In genomic region chr12:21227076-21227980, GRCm38 (mm10) we compare ENCODE assay signal across 8 mouse cellular contexts. TPM values are rescaled to one million over a fixed set of nuclear protein-coding genes. Genes with fewer than 3 reads are reported as not detected.
A peak's percentile ranks its signal among the peaks of the same experiment; 100 is the strongest.
DNase-seq lines count a peak whose midpoint lies in the region; ATAC-seq and TF ChIP-seq lines count a peak whose summit lies in the region.

No protein-coding gene starts in this region.

- H3K9ac ChIP-seq in forebrain, postnatal 0 days: no peak overlapping the region
- H3K9ac ChIP-seq in hindbrain, embryonic 14.5 days: no peak overlapping the region
- H3K9ac ChIP-seq in liver, embryonic 11.5 days (ENCODE audit: low read depth, low read length): 0 out of 2 replicates have a peak overlapping the region, but pooled peaks have one; percentile 2
- no peak overlapping the region for H3K9ac ChIP-seq in neural tube, embryonic 15.5 days (replicated peaks)

- DNase-seq in thymus, postnatal 14 days: peak; percentile 13
- DNase-seq in thymus, adult 2 months: no peak
- peak; percentile 40 for DNase-seq in forebrain, postnatal 0 days
- DNase-seq in hindbrain, embryonic 14.5 days (ENCODE audit: low spot score): peak; percentile 69
- DNase-seq in liver, embryonic 11.5 days (ENCODE audit: low spot score): peak; percentile 61
- DNase-seq in left cerebral cortex, adult 11 months (ENCODE audit: low spot score): no peak

- 67% methylated on average over 6 of the region's 6 CpGs for WGBS in thymus, adult 2 months
- 6% methylated on average over 6 of the region's 6 CpGs for WGBS in bone marrow, adult 2 months
- WGBS in forebrain, postnatal 0 days: 37% methylated on average over 6 of the region's 6 CpGs
- 48% methylated on average over 6 of the region's 6 CpGs for WGBS in hindbrain, embryonic 14.5 days
- 29% methylated on average over 6 of the region's 6 CpGs for WGBS in liver, embryonic 11.5 days
- WGBS in neural tube, embryonic 15.5 days: 55% methylated on average over 6 of the region's 6 CpGs

- H3K4me3 ChIP-seq in thymus, adult 2 months (ENCODE audit: control insufficient read depth, insufficient read depth, low read length): no peak overlapping the region
- H3K4me3 ChIP-seq in bone marrow, adult 2 months (replicated peaks; ENCODE audit: control insufficient read depth, low read depth, low read length): no peak overlapping the region
- H3K4me3 ChIP-seq in forebrain, postnatal 0 days (ENCODE audit: low read depth, low read length): no peak overlapping the region
- H3K4me3 ChIP-seq in hindbrain, embryonic 14.5 days (replicated peaks; ENCODE audit: low read length): no peak overlapping the region
- no peak overlapping the region for H3K4me3 ChIP-seq in liver, embryonic 11.5 days (ENCODE audit: low read depth, low read length)
- H3K4me3 ChIP-seq in neural tube, embryonic 15.5 days (replicated peaks): no peak overlapping the region

- TF ChIP-seq POLR2A in thymus, adult 2 months (IDR thresholded peaks at IDR 0.05; ENCODE audit: control insufficient read depth, extremely low read depth, insufficient read depth, low read length, poor library complexity): no peak
- no peak for TF ChIP-seq POLR2A in bone marrow, adult 2 months (IDR thresholded peaks at IDR 0.05; ENCODE audit: borderline replicate concordance, control insufficient read depth, low read depth, low read length)

- H3K9me3 ChIP-seq in forebrain, postnatal 0 days (ENCODE audit: low read length): no peaks in the 10 kb centered on the region
- H3K9me3 ChIP-seq in hindbrain, embryonic 14.5 days (ENCODE audit: control insufficient read depth, low read length): no peaks in the 10 kb centered on the region
- H3K9me3 ChIP-seq in liver, embryonic 11.5 days (ENCODE audit: control insufficient read depth, low read length): no peaks in the 10 kb centered on the region
- no peaks in the 10 kb centered on the region for H3K9me3 ChIP-seq in neural tube, embryonic 15.5 days (replicated peaks)

- no peak overlapping the region for H3K4me2 ChIP-seq in forebrain, postnatal 0 days (ENCODE audit: low read depth)
- no peak overlapping the region for H3K4me2 ChIP-seq in hindbrain, embryonic 14.5 days (replicated peaks)
- peak overlapping the region; percentile 39 for H3K4me2 ChIP-seq in liver, embryonic 11.5 days
- H3K4me2 ChIP-seq in neural tube, embryonic 15.5 days: no peak overlapping the region

- ATAC-seq in forebrain, postnatal 0 days: peak; percentile 63
- ATAC-seq in hindbrain, embryonic 14.5 days (ENCODE audit: low FRiP score): peak; percentile 19; the same call in 1 of the 2 replicates
- ATAC-seq in liver, embryonic 11.5 days (replicated peaks; ENCODE audit: low FRiP score): peak; percentile 62
- ATAC-seq in neural tube, embryonic 15.5 days (ENCODE audit: low FRiP score): peak; percentile 28; the same call in 1 of the 2 replicates

- no peaks in the 10 kb centered on the region for H3K4me1 ChIP-seq in thymus, adult 2 months (replicated peaks; ENCODE audit: control insufficient read depth, insufficient read depth, low read length)
- H3K4me1 ChIP-seq in bone marrow, adult 2 months (ENCODE audit: control insufficient read depth, insufficient read depth, low read length): peaks cover 3% of the 10 kb centered on the region
- no peaks in the 10 kb centered on the region for H3K4me1 ChIP-seq in forebrain, postnatal 0 days (ENCODE audit: insufficient read depth)
- H3K4me1 ChIP-seq in hindbrain, embryonic 14.5 days (replicated peaks; ENCODE audit: control insufficient read depth, insufficient read depth, low read length): peaks cover 4% of the 10 kb centered on the region; the same call in 1 of the 2 replicates
- peaks cover 34% of the 10 kb centered on the region for H3K4me1 ChIP-seq in liver, embryonic 11.5 days (replicated peaks; ENCODE audit: control insufficient read depth, insufficient read depth, low read length)
- H3K4me1 ChIP-seq in neural tube, embryonic 15.5 days: peaks cover 19% of the 10 kb centered on the region

- no peaks in the 10 kb centered on the region for H3K36me3 ChIP-seq in thymus, adult 2 months (ENCODE audit: control insufficient read depth, insufficient read depth, low read length)
- peaks cover 31% of the 10 kb centered on the region for H3K36me3 ChIP-seq in forebrain, postnatal 0 days (ENCODE audit: insufficient read depth)
- H3K36me3 ChIP-seq in hindbrain, embryonic 14.5 days (replicated peaks; ENCODE audit: control insufficient read depth, insufficient read depth): peaks cover 54% of the 10 kb centered on the region
- H3K36me3 ChIP-seq in liver, embryonic 11.5 days (ENCODE audit: control insufficient read depth, insufficient read depth, low read length): peaks cover 2% of the 10 kb centered on the region; the same call in 1 of the 2 replicates
- H3K36me3 ChIP-seq in neural tube, embryonic 15.5 days: peaks cover 35% of the 10 kb centered on the region

- TF ChIP-seq CTCF in thymus, adult 2 months (IDR thresholded peaks at IDR 0.05; ENCODE audit: borderline replicate concordance, control insufficient read depth, extremely low read depth, insufficient read depth, low read length, poor library complexity): no peak
- no peak for TF ChIP-seq CTCF in bone marrow, adult 2 months (IDR thresholded peaks at IDR 0.05; ENCODE audit: control insufficient read depth, insufficient read depth, low read length)
- TF ChIP-seq CTCF in forebrain, postnatal 0 days (IDR thresholded peaks at IDR 0.05; ENCODE audit: low read depth): peak; percentile 63

- no peak overlapping the region for H3K27ac ChIP-seq in thymus, adult 2 months (ENCODE audit: control insufficient read depth, insufficient read depth, low read length)
- H3K27ac ChIP-seq in bone marrow, adult 2 months (ENCODE audit: control insufficient read depth, insufficient read depth, low read depth, low read length, poor library complexity): peak overlapping the region; percentile 53
- H3K27ac ChIP-seq in forebrain, postnatal 0 days (ENCODE audit: low read depth, low read length): no peak overlapping the region
- H3K27ac ChIP-seq in hindbrain, embryonic 14.5 days: peak overlapping the region; percentile 11; the same call in 1 of the 2 replicates
- peak overlapping the region; percentile 44 for H3K27ac ChIP-seq in liver, embryonic 11.5 days (ENCODE audit: low read depth, low read length)
- H3K27ac ChIP-seq in neural tube, embryonic 15.5 days (replicated peaks): peak overlapping the region; percentile 4; the same call in 1 of the 2 replicates

- H3K27me3 ChIP-seq in thymus, adult 2 months (ENCODE audit: control insufficient read depth, insufficient read depth, low read length): no peaks in the 10 kb centered on the region
- no peaks in the 10 kb centered on the region for H3K27me3 ChIP-seq in forebrain, postnatal 0 days (ENCODE audit: insufficient read depth, low read length)
- H3K27me3 ChIP-seq in hindbrain, embryonic 14.5 days (ENCODE audit: control insufficient read depth, insufficient read depth, low read length): no peaks in the 10 kb centered on the region
- no peaks in the 10 kb centered on the region for H3K27me3 ChIP-seq in liver, embryonic 11.5 days (replicated peaks; ENCODE audit: control insufficient read depth, insufficient read depth, low read length)
- H3K27me3 ChIP-seq in neural tube, embryonic 15.5 days (replicated peaks): no peaks in the 10 kb centered on the region

RNA-seq across cellular contexts. Expression of gene Cpsf3, which starts 57.9 kb away (rescaled TPM):
- 28.6 and 45.3 TPM in 2 replicates for polyA plus RNA-seq in thymus, adult 2 months (2012; rRNA removed)
- 22.2 and 89.6 TPM in 2 replicates for polyA plus RNA-seq in bone marrow, adult 2 months (2011; ENCODE audit: insufficient read depth, insufficient read length, low replicate concordance, missing spikeins)
- total RNA-seq in forebrain, postnatal 0 days (2014; rRNA removed): 49.2 and 50.4 TPM in 2 replicates
- 68.3 and 79.6 TPM in 2 replicates for polyA plus RNA-seq in forebrain, postnatal 0 days (2015; fragmentation: Nextera tagmentation; extraction: Ambion mirVana)
- 88.1 and 88.5 TPM in 2 replicates for polyA plus RNA-seq in hindbrain, embryonic 14.5 days (2014; fragmentation: Nextera tagmentation; extraction: Ambion mirVana)
- polyA plus RNA-seq in liver, embryonic 11.5 days (2014; fragmentation: Nextera tagmentation; extraction: Ambion mirVana): 110 and 117 TPM in 2 replicates
- 78.0 and 89.4 TPM in 2 replicates for polyA plus RNA-seq in neural tube, embryonic 15.5 days (2015; fragmentation: Nextera tagmentation; extraction: Ambion mirVana)

RNA-seq across cellular contexts. Expression of gene Itgb1bp1, which starts 58.8 kb away (rescaled TPM):
- polyA plus RNA-seq in thymus, adult 2 months (2012; rRNA removed): 16.2 and 18.0 TPM in 2 replicates
- polyA plus RNA-seq in bone marrow, adult 2 months (2011; ENCODE audit: insufficient read depth, insufficient read length, low replicate concordance, missing spikeins): 23.9 and 45.6 TPM in 2 replicates
- 23.9 and 36.9 TPM in 2 replicates for total RNA-seq in forebrain, postnatal 0 days (2014; rRNA removed)
- 37.4 and 40.2 TPM in 2 replicates for polyA plus RNA-seq in forebrain, postnatal 0 days (2015; fragmentation: Nextera tagmentation; extraction: Ambion mirVana)
- 37.3 and 37.4 TPM in 2 replicates for polyA plus RNA-seq in hindbrain, embryonic 14.5 days (2014; fragmentation: Nextera tagmentation; extraction: Ambion mirVana)
- 42.0 and 42.8 TPM in 2 replicates for polyA plus RNA-seq in liver, embryonic 11.5 days (2014; fragmentation: Nextera tagmentation; extraction: Ambion mirVana)
- polyA plus RNA-seq in neural tube, embryonic 15.5 days (2015; fragmentation: Nextera tagmentation; extraction: Ambion mirVana): 34.7 and 36.8 TPM in 2 replicates

Comparison
In these comparisons a context has a peak if more than half of its experiments do, and no peak if none do; other contexts are left out.
1. DNase-seq: peak in thymus, postnatal 14 days (single experiment), forebrain, postnatal 0 days (single experiment), hindbrain, embryonic 14.5 days (single experiment) and liver, embryonic 11.5 days (single experiment); none in thymus, adult 2 months (single experiment) and left cerebral cortex, adult 11 months (single experiment).
2. H3K27ac ChIP-seq: peak in bone marrow, adult 2 months (single experiment), hindbrain, embryonic 14.5 days (single experiment), liver, embryonic 11.5 days (single experiment) and neural tube, embryonic 15.5 days (single experiment); none in thymus, adult 2 months (single experiment) and forebrain, postnatal 0 days (single experiment).
3. Peak in every context shown above with its lines, with median percentiles within 50 percentile points of each other: ATAC-seq.